Mouse (Mus musculus) CD4-positive, CD25-positive, alpha-beta regulatory T cell, adult 2 months (primary cell): Measurements from ENCODE around the gene Cdk14.

ENCODE experiments used
- DNase-seq: peaks from one replicate; pipeline ENCODE4 v3.0.0-alpha.2; 2012; ENCODE audit warnings: low read depth, low spot score

Gene Cdk14

DNA sequence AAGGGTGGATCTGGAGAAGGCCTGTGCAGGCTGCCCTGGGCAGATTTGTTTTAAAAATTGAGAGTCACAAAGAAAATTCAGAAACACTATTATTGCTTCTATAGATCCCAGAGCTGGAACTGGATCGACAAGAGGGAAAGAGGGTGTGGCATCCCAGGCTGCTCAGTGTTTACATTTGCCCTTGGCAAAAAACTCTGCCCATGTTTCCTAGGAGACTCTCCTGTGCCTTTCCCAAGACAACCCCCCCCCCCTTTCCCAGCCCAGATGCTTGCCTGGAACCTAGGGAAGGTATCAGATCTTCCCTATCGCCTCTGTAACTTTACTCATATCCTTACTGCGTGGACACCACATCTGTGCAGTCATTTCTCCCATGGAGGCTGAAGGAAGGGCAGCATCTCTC, 628.9 kb downstream of the Cdk14 start:
- no peak for DNase-seq

DNA sequence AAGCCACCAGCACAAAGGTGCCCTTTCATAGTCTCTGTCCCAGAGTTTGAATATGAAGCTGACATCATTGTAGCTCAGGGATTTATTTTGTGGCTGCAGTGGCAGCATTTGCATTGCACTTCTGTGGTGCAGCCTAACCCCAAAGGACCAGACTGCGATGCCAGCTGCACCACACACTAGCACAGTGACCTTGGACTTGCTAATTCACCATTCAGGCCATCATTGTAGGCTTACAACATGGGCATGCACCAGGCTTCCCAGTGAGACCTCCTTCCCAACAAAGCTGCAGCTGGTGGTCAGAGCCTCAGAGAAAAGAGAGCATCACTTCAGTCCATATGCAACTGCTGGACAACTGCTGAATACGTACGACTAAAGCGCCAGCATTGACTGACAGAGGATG, 629.8 kb downstream of the Cdk14 start:
- no peak for DNase-seq

DNA sequence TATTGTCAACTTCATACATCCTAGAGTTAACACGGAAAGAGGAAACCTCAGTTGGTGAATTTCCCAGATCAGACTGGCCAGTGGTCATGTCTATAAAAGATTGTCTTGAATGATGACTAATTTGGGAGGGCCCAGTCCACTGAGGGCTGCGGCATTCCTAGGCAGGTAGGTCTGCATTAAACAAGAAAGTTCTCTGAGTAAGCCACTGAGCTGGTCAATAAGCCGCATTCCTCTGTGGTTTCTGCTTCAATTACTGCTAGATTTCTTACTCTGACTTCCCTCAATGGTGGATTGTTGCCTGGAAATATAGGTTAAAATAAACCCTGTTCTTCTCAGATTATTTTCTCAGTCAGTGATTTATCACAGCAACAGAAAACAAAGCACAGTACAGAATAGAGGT, 631.6 kb downstream of the Cdk14 start:
- no peak for DNase-seq

DNA sequence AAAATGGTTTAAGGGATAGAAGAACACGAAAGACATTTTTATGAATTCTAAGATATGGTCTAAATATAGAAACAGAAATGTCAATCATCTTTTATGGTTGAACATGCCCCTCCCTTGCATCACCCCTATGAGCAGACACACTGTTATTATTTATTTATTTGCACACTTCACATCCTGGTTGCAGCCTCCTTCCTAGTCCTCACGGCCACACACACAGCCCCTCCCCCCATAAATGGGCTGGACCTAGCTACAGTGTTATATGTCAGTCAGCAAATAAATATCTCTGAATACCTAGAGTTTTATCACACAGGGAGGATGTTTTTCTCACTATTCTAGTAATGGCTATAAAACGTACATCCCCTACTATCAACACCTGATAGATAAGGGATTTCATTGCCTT, 633.3 kb downstream of the Cdk14 start:
- no peak for DNase-seq

DNA sequence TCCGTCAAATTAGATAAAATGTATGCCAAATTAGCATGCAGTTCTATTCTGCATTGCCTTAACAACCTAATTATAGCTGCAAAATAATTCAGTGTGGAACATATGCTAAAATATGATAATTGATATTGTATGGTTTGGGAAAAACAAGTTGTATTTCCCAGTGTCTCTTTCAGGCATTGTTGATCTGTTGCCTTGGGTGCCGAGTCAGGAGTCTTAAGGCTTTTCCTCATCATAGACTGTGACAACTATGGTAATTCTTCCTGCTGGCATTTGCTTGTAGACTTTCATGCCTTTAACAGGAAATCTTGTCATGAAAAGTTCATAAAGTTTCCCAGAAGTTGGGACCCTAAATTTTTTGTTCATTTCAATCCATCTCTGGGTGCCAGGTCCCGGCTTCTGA, 641.8 kb downstream of the Cdk14 start:
- no peak for DNase-seq

DNA sequence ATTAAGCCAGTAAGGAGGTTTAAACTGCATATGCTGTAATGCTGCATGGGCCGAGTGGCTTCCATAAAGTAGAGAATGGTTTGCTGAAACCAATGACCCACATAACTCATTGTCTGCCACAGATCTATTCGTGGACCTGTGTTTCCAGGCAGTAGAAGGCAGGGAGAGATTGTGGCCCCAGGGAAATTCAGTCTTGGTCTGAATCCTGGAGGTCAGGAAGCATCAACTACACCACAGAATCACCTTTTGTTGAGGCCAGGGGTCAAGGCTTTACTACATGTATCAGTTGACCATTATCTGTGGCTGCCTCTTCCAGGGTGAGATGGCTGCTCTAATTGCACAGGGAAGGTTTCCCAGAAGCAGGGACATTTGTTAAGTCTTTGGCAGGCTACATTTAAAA, 643.6 kb downstream of the Cdk14 start:
- DNase-seq, result no peak

DNA sequence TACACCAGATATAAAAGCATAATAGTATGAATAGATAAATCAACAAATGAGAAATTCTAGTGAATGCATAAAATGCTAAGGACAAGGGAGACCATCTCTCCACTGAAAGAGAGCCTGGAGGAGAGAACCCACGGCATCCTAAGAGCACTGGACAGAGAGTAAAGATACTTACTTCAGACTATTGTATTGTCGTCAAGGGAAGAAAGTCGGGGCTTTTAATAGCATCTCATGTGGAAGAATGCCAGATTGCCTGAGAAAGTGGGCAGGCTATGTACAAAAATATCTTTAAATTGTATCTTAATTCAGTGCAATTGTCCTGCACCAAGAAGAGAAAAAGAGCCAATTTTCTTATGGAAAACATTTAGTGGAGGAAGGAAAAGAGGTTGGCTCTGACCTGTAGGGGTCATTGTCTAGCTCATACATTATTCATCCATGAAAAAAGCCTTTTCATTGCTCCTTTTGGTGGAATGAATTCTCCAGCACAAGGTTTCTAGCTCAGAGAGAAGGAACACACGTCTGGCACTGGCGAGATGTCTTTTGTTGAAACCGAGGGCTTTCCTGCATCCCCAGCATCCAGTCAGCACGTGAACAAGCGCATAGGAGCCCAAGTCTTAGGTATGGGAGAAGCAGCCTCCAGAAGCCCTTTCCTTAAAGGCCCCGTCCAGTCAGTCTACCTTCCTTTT, 646.9 kb downstream of the Cdk14 start:
- DNase-seq, result no peak

DNA sequence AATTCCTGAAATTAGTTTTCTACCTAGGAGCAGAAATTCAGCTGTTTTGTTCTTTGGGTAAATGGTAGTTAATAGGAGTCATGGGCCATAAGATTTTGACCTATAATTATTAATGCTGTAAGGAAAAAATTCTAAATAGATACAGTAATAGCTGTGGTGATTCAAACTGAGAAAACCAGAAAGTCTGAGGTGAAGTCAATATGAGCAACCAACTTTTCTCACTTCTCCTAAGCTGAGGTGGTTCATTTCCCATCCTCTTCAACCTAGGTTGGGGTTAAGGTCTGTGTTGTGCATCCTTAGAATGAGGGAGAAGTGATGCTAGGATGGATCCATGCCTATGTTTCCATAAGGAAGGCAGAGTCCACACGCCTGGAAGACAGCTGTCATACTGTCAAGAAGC, 649.5 kb downstream of the Cdk14 start:
- DNase-seq, result no peak

DNA sequence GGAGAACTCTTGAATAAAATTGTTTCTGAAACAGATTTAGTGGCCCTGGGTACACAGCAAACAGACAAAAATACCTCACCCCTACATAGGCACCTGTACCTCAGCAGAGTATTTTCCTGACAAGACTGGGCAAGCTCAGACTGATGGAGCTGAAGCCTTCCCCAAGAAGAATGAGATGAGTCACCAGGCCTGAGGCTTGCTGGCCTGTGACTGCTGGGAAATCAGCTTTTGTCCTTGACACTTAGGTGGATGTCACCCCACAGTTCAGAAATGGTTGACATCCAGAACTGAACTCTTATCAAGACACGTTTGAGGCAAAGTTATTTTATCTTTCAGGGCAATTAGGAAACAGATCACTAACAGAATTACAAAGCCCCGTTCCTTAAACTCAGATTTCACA, 652.2 kb downstream of the Cdk14 start:
- DNase-seq, result no peak

DNA sequence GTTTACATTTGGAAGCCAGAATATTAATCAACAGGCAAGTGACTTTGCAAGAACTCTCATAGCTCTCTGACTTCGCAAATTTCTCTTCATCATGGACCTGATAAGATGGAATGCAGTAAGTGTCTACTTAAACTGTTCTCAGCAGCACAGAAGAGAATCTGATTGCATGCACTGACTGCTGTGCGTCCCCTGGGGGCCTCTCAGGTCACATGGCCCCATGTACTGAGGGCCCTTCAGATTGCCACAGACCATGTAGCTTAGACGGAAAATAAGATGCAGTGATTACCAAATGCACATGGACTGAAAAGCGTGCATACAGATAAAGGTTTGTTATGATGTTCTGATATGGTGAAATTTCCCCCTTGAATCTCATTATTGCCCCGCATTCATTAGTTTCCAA, 653.4 kb downstream of the Cdk14 start:
- DNase-seq, result no peak

DNA sequence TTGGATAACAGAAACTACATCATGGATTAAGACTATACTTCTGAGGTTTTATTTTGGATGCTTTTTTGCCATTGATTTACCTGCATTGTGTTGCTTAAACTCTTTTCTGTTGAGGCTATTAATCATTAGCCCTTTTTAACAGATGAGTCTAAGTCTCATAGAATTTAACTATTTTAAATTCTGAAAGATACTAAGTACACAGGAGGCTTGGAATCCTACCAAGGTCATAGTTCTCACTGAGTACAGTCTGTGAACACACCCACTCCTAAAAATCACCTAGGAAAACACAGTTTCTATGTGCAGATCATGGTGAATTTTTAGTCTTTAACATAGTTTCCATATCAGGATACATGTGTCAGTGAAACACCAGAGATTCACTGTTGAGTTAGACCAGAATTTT, 658.2 kb downstream of the Cdk14 start:
- DNase-seq, result no peak

DNA sequence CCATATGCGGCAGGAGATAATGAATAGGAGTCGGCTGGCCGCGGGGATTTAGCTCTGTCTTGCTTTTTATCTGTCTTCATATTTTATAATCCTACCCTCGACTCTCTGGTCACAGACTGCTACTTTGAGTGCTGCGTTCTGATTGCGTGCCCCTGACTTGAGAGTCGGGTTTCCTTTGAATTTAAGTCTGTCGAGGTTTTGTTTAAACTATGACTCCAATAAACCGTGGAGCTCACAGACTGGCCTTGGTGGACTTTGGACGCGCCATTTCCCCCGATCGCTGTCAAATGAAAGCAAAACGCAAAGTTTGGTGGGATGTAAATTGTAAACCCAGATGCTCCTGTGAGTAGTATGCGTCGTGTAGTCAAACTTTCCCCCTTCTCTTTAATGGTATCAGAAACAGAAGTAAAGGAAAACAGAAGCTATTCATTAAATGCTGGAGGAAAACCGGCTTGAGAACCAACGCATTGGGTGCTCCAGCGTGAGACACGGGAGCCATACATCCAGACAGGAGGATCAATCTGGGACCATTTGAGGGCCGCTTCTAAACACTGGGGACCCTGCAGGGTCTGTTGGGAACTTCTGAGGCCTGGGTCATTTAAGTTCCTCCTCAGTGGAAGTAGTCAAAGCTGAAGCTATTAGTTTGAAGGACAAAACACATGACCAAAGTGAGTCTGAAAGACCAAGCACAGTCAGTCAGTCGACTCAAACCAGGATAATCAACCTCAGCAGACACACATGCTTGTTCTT, 661.6 kb downstream of the Cdk14 start:
- DNase-seq, result no peak

DNA sequence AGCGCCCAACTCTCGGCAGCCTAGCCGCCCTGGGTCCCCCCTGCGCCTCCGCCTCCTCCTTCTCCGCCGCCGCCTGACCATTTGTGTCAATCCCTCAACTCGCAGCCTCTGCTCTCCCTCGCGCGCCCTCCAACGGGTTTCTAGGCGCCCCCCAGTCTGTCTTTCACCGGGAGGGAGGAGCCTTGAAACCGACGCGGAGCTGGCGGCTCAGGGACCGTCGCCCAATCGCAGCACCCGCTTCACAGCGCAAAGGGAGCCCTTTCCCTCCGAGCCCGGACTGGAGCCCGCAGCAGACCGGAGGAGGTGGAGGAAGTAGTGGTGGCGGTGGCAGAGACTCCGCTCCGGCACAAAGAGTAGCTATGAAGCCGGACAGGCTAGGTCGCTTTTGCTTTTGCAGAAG, 662.2 kb downstream of the Cdk14 start, which contains the start of gene Fzd1:
Gene Fzd1, minus strand, starts transcription at position 134 of the 400 bp plus-strand sequence.
- DNase-seq, result no peak

DNA sequence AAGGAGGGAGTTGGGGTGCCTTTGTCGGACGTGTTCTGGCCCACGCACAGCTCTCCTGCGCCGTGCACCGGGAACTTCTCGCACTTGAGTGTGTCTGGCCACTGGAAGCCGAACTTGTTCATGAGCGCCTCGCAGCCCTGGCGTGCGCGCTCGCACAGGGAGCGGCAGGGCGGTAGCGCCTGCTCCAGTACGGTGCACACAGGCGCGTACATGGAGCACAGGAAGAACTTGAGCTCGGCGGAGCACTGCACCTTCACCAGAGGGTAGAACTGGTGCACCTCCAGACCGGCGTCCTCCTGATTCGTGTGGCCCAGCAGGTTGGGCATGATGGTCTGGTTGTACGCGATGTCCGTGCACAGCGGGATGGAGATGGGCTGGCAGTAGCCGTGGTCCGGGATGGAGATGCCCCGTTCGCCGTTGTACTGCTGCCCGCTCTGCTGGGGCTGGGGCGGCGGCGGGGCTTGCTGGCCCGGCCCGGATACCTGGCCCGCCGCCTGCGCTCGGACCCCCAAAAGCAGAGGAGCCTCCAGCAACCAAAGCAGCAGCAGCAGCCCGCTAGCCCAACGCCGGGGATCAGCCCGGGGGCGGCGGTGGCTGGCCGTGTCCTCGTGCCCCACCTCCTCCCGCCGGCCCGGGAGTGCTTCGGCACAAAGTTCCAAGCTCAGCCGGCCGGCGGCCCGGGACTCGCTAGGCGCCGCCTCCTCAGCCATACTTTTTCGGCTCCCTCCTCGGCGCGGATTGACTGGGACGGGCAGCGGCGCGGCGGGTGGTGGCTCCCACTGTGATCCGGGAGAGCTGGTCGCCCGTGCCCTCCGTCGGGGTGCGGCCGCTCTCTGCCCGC, 663.0 kb downstream of the Cdk14 start:
- no peak for DNase-seq

DNA sequence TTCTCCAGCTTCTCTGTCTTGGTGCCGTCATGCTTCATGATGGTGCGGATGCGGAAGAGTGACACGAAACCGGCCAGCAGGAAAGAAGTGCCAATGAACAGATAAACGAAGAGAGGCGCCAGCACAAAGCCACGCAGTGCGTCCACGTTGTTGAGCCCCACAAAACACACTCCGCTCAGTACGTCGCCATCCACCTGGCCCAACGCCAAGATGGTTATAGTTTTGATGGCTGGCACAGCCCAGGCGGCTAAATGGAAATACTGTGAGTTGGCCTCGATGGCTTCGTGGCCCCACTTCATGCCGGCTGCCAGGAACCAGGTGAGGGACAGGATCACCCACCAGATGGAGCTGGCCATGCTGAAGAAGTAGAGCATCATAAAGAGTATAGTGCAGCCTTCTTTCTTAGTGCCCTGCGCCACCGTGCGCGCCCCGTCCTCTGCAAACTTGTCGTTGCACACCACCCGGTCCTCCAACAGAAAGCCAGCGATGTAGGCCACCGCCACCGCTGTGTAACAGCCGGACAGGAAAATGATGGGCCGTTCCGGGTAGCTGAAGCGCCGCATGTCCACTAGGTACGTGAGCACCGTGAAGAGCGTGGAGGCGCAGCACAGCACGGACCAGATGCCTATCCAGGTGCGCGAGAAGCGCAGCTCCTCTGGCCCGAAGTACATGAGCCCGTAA, 664.0 kb downstream of the Cdk14 start:
- no peak for DNase-seq

DNA sequence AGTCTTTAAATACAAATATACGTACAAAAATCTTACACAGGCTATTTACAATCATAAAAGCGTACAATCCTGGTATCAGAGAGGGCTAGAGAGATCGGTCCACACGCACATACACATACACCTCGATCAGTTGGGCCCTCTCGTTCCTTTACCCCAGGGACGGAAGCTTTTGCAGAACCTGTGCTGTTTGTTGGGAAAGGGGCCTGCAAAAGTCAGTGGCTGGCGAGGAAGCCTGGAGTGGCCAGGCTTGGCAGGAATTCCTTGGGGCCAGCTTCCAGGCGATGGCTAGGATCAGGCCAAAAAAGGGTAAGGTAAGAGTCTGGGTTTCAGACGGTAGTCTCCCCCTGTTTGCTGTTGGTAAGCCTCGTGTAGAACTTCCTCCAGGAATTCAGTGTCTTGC, 664.8 kb downstream of the Cdk14 start:
- DNase-seq, result no peak

DNA sequence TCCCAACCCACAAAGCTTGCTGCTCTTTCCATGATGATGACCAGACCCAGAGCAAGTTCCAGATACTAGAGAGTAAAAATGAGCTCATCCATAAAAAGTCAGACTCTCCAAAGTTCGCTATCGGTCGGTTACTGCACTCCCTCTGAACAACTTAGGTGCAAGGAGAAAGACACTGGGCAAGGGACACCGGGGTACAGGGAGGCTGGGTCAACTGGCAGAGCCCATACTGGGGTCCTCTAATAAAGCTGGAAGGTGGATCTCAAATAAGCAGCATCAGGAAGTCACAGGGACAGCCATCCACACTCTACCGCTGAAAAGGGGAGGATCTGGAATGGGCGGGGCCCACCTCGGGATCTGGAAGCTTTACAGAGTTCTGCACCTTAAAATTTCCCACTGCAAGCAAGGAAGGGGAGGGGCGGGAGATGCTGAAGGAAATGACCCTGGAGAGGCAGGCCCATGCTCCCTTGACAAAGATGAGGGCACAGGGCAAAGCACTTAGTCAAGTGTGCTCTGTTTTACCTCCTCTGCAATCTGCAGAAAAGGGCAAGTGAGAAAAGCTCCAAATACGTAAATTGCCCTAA, 665.3 kb downstream of the Cdk14 start:
- no peak for DNase-seq
